In the genomic region with DNA sequence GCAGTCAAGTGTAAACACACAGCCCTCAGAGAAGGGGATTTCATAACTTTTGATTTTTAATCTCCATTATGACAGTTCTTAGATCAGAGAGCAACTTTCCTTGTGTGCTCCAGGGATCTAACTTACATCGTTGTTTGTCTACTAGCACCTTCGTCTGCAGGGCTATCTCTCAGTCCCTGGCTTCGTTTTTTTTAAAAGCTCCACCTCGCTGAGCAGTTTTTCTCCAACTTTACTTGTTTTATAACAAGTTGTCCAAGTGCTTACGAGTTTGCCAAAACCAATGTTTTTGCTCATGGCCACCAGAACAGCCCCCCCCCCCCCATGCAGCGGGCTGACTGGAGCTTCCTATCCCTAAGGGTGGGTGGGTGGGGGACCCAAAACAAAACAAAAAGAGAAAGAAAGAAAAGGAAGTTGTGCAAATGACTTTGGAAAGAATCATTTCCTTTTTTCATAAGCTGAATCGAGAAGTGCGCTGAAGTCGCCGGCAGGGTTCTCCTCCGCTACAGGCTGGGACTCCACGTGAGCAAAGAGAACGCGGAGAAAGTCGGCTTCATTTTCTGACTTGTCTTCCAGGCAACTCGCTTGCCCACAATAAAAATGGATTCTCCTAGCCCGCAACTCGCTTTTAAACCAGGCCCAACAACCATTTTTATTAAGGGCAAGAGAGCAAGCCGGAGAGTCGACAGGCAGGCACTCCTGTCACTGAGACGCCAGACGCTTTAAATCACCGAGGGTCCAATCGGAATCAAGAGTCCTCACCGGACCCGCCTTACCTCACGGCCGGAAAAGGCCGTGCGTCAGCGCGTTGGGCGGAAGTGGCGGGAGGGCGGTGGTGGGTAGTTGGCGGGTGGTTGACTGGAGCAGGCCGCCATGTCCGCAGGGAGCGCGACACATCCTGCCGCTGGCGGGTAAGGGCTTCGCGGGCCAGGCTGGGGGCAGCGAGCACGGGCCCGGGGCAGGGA, we compare ENCODE assay signal across 8 mouse cellular contexts. TPM values are rescaled to one million over a fixed set of nuclear protein-coding genes. Genes with fewer than 3 reads are reported as not detected.
DNase-seq lines count a peak whose midpoint lies in the region; ATAC-seq and TF ChIP-seq lines count a peak whose summit lies in the region.

A gene (plus strand): TSS at position 824 of the 962 bp plus-strand sequence.

- peak; percentile 98 for ATAC-seq in heart, embryonic 11.5 days (replicated peaks; ENCODE audit: insufficient number of reproducible peaks, low FRiP score, low TSS enrichment)
- ATAC-seq in kidney, embryonic 16.5 days (ENCODE audit: low FRiP score, low TSS enrichment), result peak; percentile 99

- H3ac ChIP-seq in C2C12 (ENCODE audit: control insufficient read depth, insufficient read length, low read depth) (peak within 1 kb of the TSS; percentile 98), myocyte (ENCODE audit: control insufficient read depth, insufficient read length) (peak within 1 kb of the TSS; percentile 83)

- peaks cover 32% of the 10 kb centered on the region for H3K36me3 ChIP-seq in C2C12 (ENCODE audit: control insufficient read depth, insufficient read depth)
- peaks cover 34% of the 10 kb centered on the region for H3K36me3 ChIP-seq in erythroblast, embryonic 14.5 days (ENCODE audit: control insufficient read depth)
- H3K36me3 ChIP-seq in heart, embryonic 11.5 days (ENCODE audit: control insufficient read depth, insufficient read depth, low read length), result peaks cover 15% of the 10 kb centered on the region
- peaks cover 26% of the 10 kb centered on the region for H3K36me3 ChIP-seq in kidney, embryonic 16.5 days (ENCODE audit: insufficient read depth, low read length)
- H3K36me3 ChIP-seq in liver, adult 2 months (ENCODE audit: control insufficient read depth, insufficient read depth, low read length), result peaks cover 26% of the 10 kb centered on the region
- H3K36me3 ChIP-seq in myocyte (ENCODE audit: control insufficient read depth, insufficient read depth), result peaks cover 22% of the 10 kb centered on the region
- H3K36me3 ChIP-seq in splenic B cell, adult 2 months (ENCODE audit: control insufficient read depth, insufficient read depth, low read length, poor library complexity, severe bottlenecking), result peaks cover 4% of the 10 kb centered on the region

- peak within 1 kb of the TSS; percentile 97 for H3K27ac ChIP-seq in heart, embryonic 11.5 days (ENCODE audit: low read depth, low read length)
- H3K27ac ChIP-seq in kidney, embryonic 16.5 days (ENCODE audit: low read length), result peak within 1 kb of the TSS; percentile 98
- H3K27ac ChIP-seq in liver, adult 2 months (replicated peaks; ENCODE audit: insufficient read depth, low read depth, low read length), result peak within 1 kb of the TSS; percentile 93

- H3K9ac ChIP-seq in heart, embryonic 11.5 days (ENCODE audit: low read depth, low read length), result peak within 1 kb of the TSS; percentile 97
- peak within 1 kb of the TSS; percentile 98 for H3K9ac ChIP-seq in kidney, embryonic 16.5 days (replicated peaks; ENCODE audit: low read length)
- peak within 1 kb of the TSS; percentile 97 for H3K9ac ChIP-seq in liver, adult 2 months (ENCODE audit: low read depth, low read length)

- peak within 1 kb of the TSS; percentile 96 for H3K4me2 ChIP-seq in heart, embryonic 11.5 days
- H3K4me2 ChIP-seq in kidney, embryonic 16.5 days (replicated peaks; ENCODE audit: low read depth, low read length), result peak within 1 kb of the TSS; percentile 96
- peak within 1 kb of the TSS; percentile 96 for H3K4me2 ChIP-seq in myocyte (ENCODE audit: low read depth)

- H3K79me2 ChIP-seq in C2C12 (ENCODE audit: control insufficient read depth, insufficient read depth), result peaks cover 47% of the 10 kb centered on the region
- H3K79me2 ChIP-seq in liver, adult 2 months (ENCODE audit: control insufficient read depth, insufficient read depth, low read length), result peaks cover 17% of the 10 kb centered on the region; the same call in 1 of the 2 replicates
- H3K79me2 ChIP-seq in myocyte (ENCODE audit: control insufficient read depth, insufficient read depth), result peaks cover 47% of the 10 kb centered on the region

- no peaks in the 10 kb centered on the region for H3K27me3 ChIP-seq in C2C12 (ENCODE audit: control insufficient read depth, insufficient read depth, insufficient read length)
- no peaks in the 10 kb centered on the region for H3K27me3 ChIP-seq in erythroblast, embryonic 14.5 days (ENCODE audit: control insufficient read depth)
- no peaks in the 10 kb centered on the region for H3K27me3 ChIP-seq in heart, embryonic 11.5 days (ENCODE audit: control insufficient read depth, insufficient read depth, low read length)
- no peaks in the 10 kb centered on the region for H3K27me3 ChIP-seq in kidney, embryonic 16.5 days (ENCODE audit: insufficient read depth, low read length)
- no peaks in the 10 kb centered on the region for H3K27me3 ChIP-seq in liver, adult 2 months (ENCODE audit: control insufficient read depth, insufficient read depth, low read length)
- no peaks in the 10 kb centered on the region for H3K27me3 ChIP-seq in myocyte (ENCODE audit: control insufficient read depth, insufficient read depth, insufficient read length)
- no peaks in the 10 kb centered on the region for H3K27me3 ChIP-seq in splenic B cell, adult 2 months (ENCODE audit: control insufficient read depth, insufficient read depth, low read length, poor library complexity, severe bottlenecking)

- TF ChIP-seq POLR2A in brain, embryonic 14.5 days (IDR thresholded peaks at IDR 0.05; ENCODE audit: borderline replicate concordance, extremely low read depth, insufficient read depth, insufficient read length, poor library complexity, severe bottlenecking), result peak; percentile 90
- peak; percentile 82; the same call in 1 of the 2 replicates for TF ChIP-seq POLR2A in liver, adult 2 months (IDR thresholded peaks at IDR 0.05; ENCODE audit: extremely low read depth, insufficient read depth, low read length)
- TF ChIP-seq POLR2A in myocyte (IDR thresholded peaks at IDR 0.05; ENCODE audit: insufficient read length, low read depth), result peak; percentile 99

- H3K79me3 ChIP-seq in C2C12 (ENCODE audit: low read depth), result peaks cover 46% of the 10 kb centered on the region

- peaks cover 28% of the 10 kb centered on the region for H3K4me1 ChIP-seq in erythroblast, embryonic 14.5 days (ENCODE audit: control insufficient read depth)
- peaks cover 8% of the 10 kb centered on the region for H3K4me1 ChIP-seq in heart, embryonic 11.5 days (ENCODE audit: control insufficient read depth, insufficient read depth, low read length)
- peaks cover 10% of the 10 kb centered on the region for H3K4me1 ChIP-seq in kidney, embryonic 16.5 days (ENCODE audit: insufficient read depth, low read length)
- H3K4me1 ChIP-seq in liver, adult 2 months (ENCODE audit: control insufficient read depth, insufficient read depth, low read length), result peaks cover 9% of the 10 kb centered on the region

- no peaks in the 10 kb centered on the region for H3K9me3 ChIP-seq in erythroblast, embryonic 14.5 days (ENCODE audit: control insufficient read depth, low read length)
- H3K9me3 ChIP-seq in heart, embryonic 11.5 days (replicated peaks; ENCODE audit: control insufficient read depth, low read length), result no peaks in the 10 kb centered on the region
- no peaks in the 10 kb centered on the region for H3K9me3 ChIP-seq in kidney, embryonic 16.5 days (ENCODE audit: low read length)

- H3K4me3 ChIP-seq in C2C12 (ENCODE audit: insufficient read depth, poor library complexity, severe bottlenecking) (peak within 1 kb of the TSS; percentile 89), myocyte (peak within 1 kb of the TSS; percentile 95)
- H3K4me3 ChIP-seq in erythroblast, embryonic 14.5 days (replicated peaks), result peak within 1 kb of the TSS; percentile 87
- H3K4me3 ChIP-seq in heart, embryonic 11.5 days (ENCODE audit: low read depth, low read length), result peak within 1 kb of the TSS; percentile 98
- peak within 1 kb of the TSS; percentile 98 for H3K4me3 ChIP-seq in kidney, embryonic 16.5 days (ENCODE audit: low read length)
- peak within 1 kb of the TSS; percentile 90 for H3K4me3 ChIP-seq in liver, adult 2 months (ENCODE audit: insufficient read depth, low read depth, low read length)

- TF ChIP-seq CTCF in C2C12 (IDR thresholded peaks at IDR 0.05; ENCODE audit: control insufficient read depth, insufficient read depth, insufficient read length), result no peak
- TF ChIP-seq CTCF in brain, embryonic 14.5 days (IDR thresholded peaks at IDR 0.05; ENCODE audit: borderline replicate concordance, extremely low read depth, insufficient read depth, insufficient read length), result 0 out of 2 replicates have a peak, but pooled peaks have one; percentile 10
- TF ChIP-seq CTCF in liver, adult 2 months (IDR thresholded peaks at IDR 0.05; ENCODE audit: low read depth, low read length), result no peak

- peak; percentile 100 for DNase-seq in brain, embryonic 14.5 days (ENCODE audit: low read depth)
- peak; percentile 97 for DNase-seq in liver, adult 2 months (ENCODE audit: extremely low read depth, low read depth, low spot score)
- DNase-seq in splenic B cell, adult 2 months (ENCODE audit: low read depth, low spot score), result peak; percentile 97

- under 1% methylated on average over 47 of the region's 47 CpGs for WGBS in heart, embryonic 11.5 days (ENCODE audit: insufficient replicate concordance)
- WGBS in kidney, embryonic 16.5 days, result under 1% methylated on average over 47 of the region's 47 CpGs
- under 1% methylated on average over 47 of the region's 47 CpGs for WGBS in liver, adult 2 months

TF ChIP-seq in C2C12, 6 proteins besides CTCF, POLR2A, EP300 and RAD21:
- TF ChIP-seq USF1 (IDR thresholded peaks at IDR 0.05; ENCODE audit: low read depth) (no peak), MAX (IDR thresholded peaks at IDR 0.05) (peak; percentile 43)

TF ChIP-seq in myocyte, 11 proteins besides CTCF, POLR2A, EP300 and RAD21 (continues in another document):
- TF ChIP-seq MAX (IDR thresholded peaks at IDR 0.05; ENCODE audit: low read depth), result no peak
- TF ChIP-seq TCF12 (IDR thresholded peaks at IDR 0.05; ENCODE audit: insufficient read depth, poor library complexity, severe bottlenecking), result no peak
- TF ChIP-seq MYOD1 (IDR thresholded peaks at IDR 0.05; ENCODE audit: control insufficient read depth in 1 of 3, insufficient read length in 2 of 3, low read depth in 2 of 3), result peak in 1 of 3 experiments; percentile 36
- TF ChIP-seq CEBPB (IDR thresholded peaks at IDR 0.05; ENCODE audit: insufficient read depth, poor library complexity, severe bottlenecking), result no peak
- peak; percentile 99 for TF ChIP-seq POLR2AphosphoS2 (IDR thresholded peaks at IDR 0.05; ENCODE audit: insufficient read length, low read depth)
- peak; percentile 16 for TF ChIP-seq TCF3 (IDR thresholded peaks at IDR 0.05; ENCODE audit: insufficient read length, low read depth)
- peak; percentile 23 for TF ChIP-seq USF1 (IDR thresholded peaks at IDR 0.05; ENCODE audit: low read depth)

RNA-seq across cellular contexts. Expression of the gene that starts here (rescaled TPM):
- polyA plus RNA-seq in C2C12 (2012; fragmentation: generic; extraction: Trizol), result 14.4 TPM
- polyA plus RNA-seq in brain, embryonic 14.5 days (2012; rRNA removed), result 115 and 169 TPM in 2 replicates
- polyA plus RNA-seq in erythroblast, embryonic 14.5 days (2012), result 0.32 and 0.37 TPM in 2 replicates
- polyA plus RNA-seq in heart, embryonic 11.5 days (2014; fragmentation: Nextera tagmentation; extraction: Ambion mirVana), result 68.2 and 69.8 TPM in 2 replicates
- 92.2 and 97.3 TPM in 2 replicates for polyA plus RNA-seq in kidney, embryonic 16.5 days (2015; fragmentation: Nextera tagmentation; extraction: Ambion mirVana)
- total RNA-seq in liver, adult 2 months (2014; rRNA removed), result 32.9 and 34.7 TPM in 2 replicates
- 23.8 and 39.7 TPM in 2 replicates for polyA plus RNA-seq in liver, adult 2 months (2012; rRNA removed)
- 17.2 TPM for polyA plus RNA-seq in myocyte (2012; fragmentation: generic; extraction: Trizol)

Comparison
In these comparisons a context has a peak if more than half of its experiments do, and no peak if none do; other contexts are left out.
1. Peak in every context shown above with its lines: DNase-seq, ATAC-seq, H3K4me3 ChIP-seq and H3K27ac ChIP-seq.
2. RNA of the gene that starts here (polyA plus RNA-seq): 115 to 169 TPM in brain, embryonic 14.5 days, 92.2 to 97.3 TPM in kidney, embryonic 16.5 days, 68.2 to 69.8 TPM in heart, embryonic 11.5 days, 23.8 to 39.7 TPM in liver, adult 2 months, 17.2 TPM in myocyte (single experiment) and 14.4 TPM in C2C12 (single experiment); 0.32 to 0.37 TPM in erythroblast, embryonic 14.5 days; every median in the first group is over 10 times any median in the second.